Mouse (Mus musculus): ENCODE measurements around the gene Noxred1.

- TF ChIP-seq GATA1 (IDR thresholded peaks at IDR 0.05; ENCODE audit: borderline replicate concordance, low read length) = no peak
- no peak for TF ChIP-seq FLI1 (IDR thresholded peaks at IDR 0.05; ENCODE audit: low read length)
Observed at GRCm38 (mm10) chr12:87279879-87280278, 41.3 kb upstream of the Noxred1 start.
